Mouse (Mus musculus) stomach, embryonic 16.5 days (tissue): Measurements from ENCODE around the gene Acod1. TPM values are rescaled to one million over a fixed set of nuclear protein-coding genes. Genes with fewer than 3 reads are reported as not detected.

Experiments used
- ATAC-seq: fragments of 200-750 bp; cut with Nextera tagmentation; 2 replicates; pipeline ENCODE4 v1.8.0; 2017; ENCODE audit warnings: moderate number of reproducible peaks, moderate TSS enrichment; ENCODE audit not compliant: insufficient read depth, low FRiP score
- H3K27ac ChIP-seq: fragments of 300-500 bp; sonication (generic); 2 replicates; pipeline ENCODE4 v1.5.1; 2014; ENCODE audit warnings: low read length
- H3K27me3 ChIP-seq: fragments of 300-500 bp; sonication (generic); 2 replicates; pipeline ENCODE4 v1.6.1; 2014; ENCODE audit warnings: low read length, control low read depth, mixed read lengths; ENCODE audit not compliant: control insufficient read depth, insufficient read depth
- H3K36me3 ChIP-seq: fragments of 300-500 bp; sonication (generic); 2 replicates; pipeline ENCODE4 v1.6.1; 2014; ENCODE audit warnings: low read length; ENCODE audit not compliant: control insufficient read depth, insufficient read depth
- H3K4me1 ChIP-seq: fragments of 300-500 bp; sonication (generic); 2 replicates; pipeline ENCODE4 v1.6.1; 2014; ENCODE audit warnings: low read length, control low read depth, mixed read lengths; ENCODE audit not compliant: control insufficient read depth, insufficient read depth
- H3K4me2 ChIP-seq: fragments of 300-500 bp; sonication (generic); 2 replicates; pipeline ENCODE4 v1.6.1; 2014; ENCODE audit warnings: low read depth, low read length, mixed read lengths
- H3K4me3 ChIP-seq: fragments of 300-500 bp; sonication (generic); replicated peaks from 2 replicates; pipeline ENCODE4 v1.5.1; 2014; ENCODE audit warnings: mild to moderate bottlenecking, low read length
- H3K9ac ChIP-seq: fragments of 300-500 bp; sonication (generic); 2 replicates; pipeline ENCODE4 v1.6.1; 2014; ENCODE audit warnings: low read length
- H3K9me3 ChIP-seq: fragments of 300-500 bp; sonication (generic); replicated peaks from 2 replicates; pipeline ENCODE4 v1.6.1; 2016; ENCODE audit warnings: low read length, control low read depth; ENCODE audit not compliant: control insufficient read depth
- WGBS: fragments of 180-500 bp; shearing (Covaris S2); extraction: QIAGEN DNeasy Blood & Tissue Kit; methylation state at CpG from one replicate; pipeline ENCODE4 v1.1.7; 2014; 5-methylcytosine and 5-hydroxymethylcytosine counted together
- polyA plus RNA-seq: library from polyadenylated mRNA; unstranded; fragments of >200 nt; fragmentation: Nextera tagmentation; extraction: Ambion mirVana; gene quantifications from 2 replicates; pipeline ENCODE4 v1.2.1, GENCODE M21; 2015

Acod1 gene
- polyA plus RNA-seq, 1 experiment from 2014 or later: 0.08 TPM

GRCm38 (mm10) chr14:103069465-103069863 lies 22.7 kb downstream of the Acod1 start:
- Histone ChIP-seq H3K27me3 (no peaks in the 10 kb centered on the region), H3K4me2 (peak overlapping the region; percentile 98), H3K9ac (peak overlapping the region; percentile 92), H3K36me3 (peaks cover 6% of the 10 kb centered on the region; the same call in 1 of the 2 replicates), H3K4me3 (peak overlapping the region; percentile 79), H3K4me1 (0 out of 2 replicates have a peak, but pooled peaks cover 4% of the 10 kb centered on the region), H3K27ac (peak overlapping the region; percentile 94), H3K9me3 (no peaks in the 10 kb centered on the region)
- 14% methylated on average over 12 of the region's 12 CpGs for WGBS
- ATAC-seq: no peak

DNA sequence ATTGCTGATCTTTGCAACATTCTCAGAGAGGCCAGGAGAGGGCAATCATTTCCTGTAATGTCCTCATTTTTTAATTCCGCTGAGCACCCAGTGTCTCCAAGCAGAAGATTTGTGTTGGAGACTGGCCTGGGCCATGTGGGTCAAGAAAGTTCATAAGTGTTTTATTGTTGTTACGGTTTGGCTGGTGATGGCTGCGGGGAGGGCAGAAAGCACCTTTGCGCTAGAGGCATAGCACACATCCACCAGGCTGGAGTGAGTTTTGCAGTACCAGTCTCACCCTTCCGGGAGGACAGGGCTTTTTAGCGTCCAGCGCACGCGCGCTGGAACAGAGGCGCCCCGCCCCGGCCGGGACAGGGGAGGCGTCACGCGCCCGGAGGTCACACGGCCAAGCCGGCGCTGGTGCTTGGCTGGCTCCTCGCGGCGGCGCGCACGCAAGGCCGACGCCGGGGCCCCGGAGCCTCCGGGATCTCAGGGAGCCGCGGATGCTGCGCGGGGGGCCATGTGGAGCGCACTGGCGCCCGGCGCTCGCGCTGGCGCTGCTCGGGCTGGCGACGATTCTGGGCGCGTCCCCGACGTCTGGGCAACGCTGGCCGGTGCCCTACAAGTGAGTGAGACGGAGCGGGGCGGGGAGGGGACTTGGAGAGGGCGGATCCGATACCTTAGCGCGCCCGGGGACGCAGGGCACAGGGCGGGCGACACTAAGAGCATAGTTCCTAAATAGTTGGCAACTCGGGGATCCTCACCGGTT lies 23.3 kb downstream of the Acod1 start, which contains the start of gene Cln5:
Gene Cln5, plus strand, starts transcription at position 353 of the 748 bp plus-strand sequence.
- Histone ChIP-seq H3K4me3 (peak within 1 kb of the TSS; percentile 79), H3K4me2 (peak within 1 kb of the TSS; percentile 98), H3K36me3 (peaks cover 9% of the 10 kb centered on the region; the same call in 1 of the 2 replicates), H3K9ac (peak within 1 kb of the TSS; percentile 92), H3K27ac (peak within 1 kb of the TSS; percentile 94), H3K27me3 (no peaks in the 10 kb centered on the region), H3K9me3 (no peaks in the 10 kb centered on the region), H3K4me1 (0 out of 2 replicates have a peak, but pooled peaks cover 4% of the 10 kb centered on the region)
- WGBS: under 1% methylated on average over 65 of the region's 65 CpGs
- ATAC-seq: peak; percentile 98

GRCm38 (mm10) chr14:103070790-103071189 lies 24.0 kb downstream of the Acod1 start:
- H3K4me3 ChIP-seq: peak overlapping the region; percentile 79
- no peaks in the 10 kb centered on the region for H3K27me3 ChIP-seq
- peak overlapping the region; percentile 98 for H3K4me2 ChIP-seq
- no peak for ATAC-seq
- 2% methylated on average over 10 of the region's 10 CpGs for WGBS
- 0 out of 2 replicates have a peak, but pooled peaks cover 4% of the 10 kb centered on the region for H3K4me1 ChIP-seq
- H3K9ac ChIP-seq: peak overlapping the region; percentile 92
- peaks cover 9% of the 10 kb centered on the region; the same call in 1 of the 2 replicates for H3K36me3 ChIP-seq
- no peaks in the 10 kb centered on the region for H3K9me3 ChIP-seq
- peak overlapping the region; percentile 93 for H3K27ac ChIP-seq

- Histone ChIP-seq H3K27ac (no peak overlapping the region), H3K36me3 (peaks cover 9% of the 10 kb centered on the region; the same call in 1 of the 2 replicates), H3K4me3 (no peak overlapping the region), H3K27me3 (no peaks in the 10 kb centered on the region), H3K9ac (no peak overlapping the region), H3K4me2 (no peak overlapping the region), H3K4me1 (0 out of 2 replicates have a peak, but pooled peaks cover 4% of the 10 kb centered on the region), H3K9me3 (no peaks in the 10 kb centered on the region)
- no peak for ATAC-seq
- 87% methylated on average over 12 of the region's 12 CpGs for WGBS
These were observed 24.7 kb downstream of the Acod1 start for GRCm38 (mm10) chr14:103071471-103071870.

DNA sequence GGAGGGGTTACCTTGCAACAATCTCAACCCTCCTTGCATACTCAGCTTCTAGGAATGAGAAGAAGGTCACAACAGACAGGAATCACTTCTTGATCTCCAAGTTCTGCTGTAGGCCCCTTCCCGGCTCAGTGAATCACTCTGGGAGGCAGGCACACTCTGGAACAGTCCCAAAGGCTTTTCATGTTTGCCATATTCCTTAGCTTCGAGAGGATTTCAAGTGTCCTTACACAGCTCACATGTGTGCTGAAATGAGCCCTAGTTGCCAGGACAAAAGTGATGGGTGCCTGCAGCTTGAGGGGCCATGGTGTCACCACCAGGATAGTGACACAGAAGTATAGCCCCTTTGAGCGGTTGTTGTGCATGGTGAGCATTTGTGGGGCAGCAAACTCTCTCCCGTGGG lies 26.0 kb downstream of the Acod1 start:
- 0 out of 2 replicates have a peak, but pooled peaks cover 4% of the 10 kb centered on the region for H3K4me1 ChIP-seq
- 89% methylated on average over 4 of the region's 4 CpGs for WGBS
- no peak overlapping the region for H3K9ac ChIP-seq
- no peak overlapping the region for H3K27ac ChIP-seq
- no peak for ATAC-seq
- no peaks in the 10 kb centered on the region for H3K27me3 ChIP-seq
- H3K4me3 ChIP-seq: no peak overlapping the region
- H3K36me3 ChIP-seq: peaks cover 9% of the 10 kb centered on the region; the same call in 1 of the 2 replicates
- H3K4me2 ChIP-seq: no peak overlapping the region
- H3K9me3 ChIP-seq: no peaks in the 10 kb centered on the region

- H3K4me3 ChIP-seq: no peak overlapping the region
- H3K9me3 ChIP-seq: no peaks in the 10 kb centered on the region
- 96% methylated on average over 8 of the region's 8 CpGs for WGBS
- H3K27ac ChIP-seq: no peak overlapping the region
- no peak for ATAC-seq
- H3K9ac ChIP-seq: no peak overlapping the region
- no peak overlapping the region for H3K4me2 ChIP-seq
- H3K36me3 ChIP-seq: peaks cover 9% of the 10 kb centered on the region; the same call in 1 of the 2 replicates
- H3K27me3 ChIP-seq: no peaks in the 10 kb centered on the region
- H3K4me1 ChIP-seq: 0 out of 2 replicates have a peak, but pooled peaks cover 4% of the 10 kb centered on the region
These were observed 27.0 kb downstream of the Acod1 start for GRCm38 (mm10) chr14:103073825-103074224.

DNA sequence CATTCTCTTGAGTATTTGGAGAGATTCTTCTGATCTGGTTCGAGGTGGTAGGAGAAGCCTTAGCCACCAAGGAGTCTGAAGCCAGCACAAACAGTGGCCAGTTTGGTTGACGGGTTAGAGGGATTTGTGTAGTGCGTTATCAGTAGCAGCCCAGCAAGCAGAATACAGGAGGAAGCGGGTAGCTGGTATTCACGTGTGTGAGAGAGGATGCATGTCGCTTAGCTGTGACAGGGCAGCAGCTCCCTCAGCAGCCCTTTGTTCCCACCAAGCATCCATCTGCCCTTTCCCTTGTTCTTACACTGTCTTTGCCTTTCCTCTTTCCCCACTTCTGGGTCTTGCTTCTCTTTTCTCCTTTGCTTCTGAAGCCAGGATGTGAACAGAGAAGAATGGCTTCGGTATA lies 28.4 kb downstream of the Acod1 start:
- WGBS: 82% methylated on average over 7 of the region's 7 CpGs
- Histone ChIP-seq H3K27me3 (no peaks in the 10 kb centered on the region), H3K4me3 (no peak overlapping the region), H3K9me3 (no peaks in the 10 kb centered on the region), H3K36me3 (peaks cover 9% of the 10 kb centered on the region; the same call in 1 of the 2 replicates), H3K9ac (no peak overlapping the region), H3K27ac (no peak overlapping the region), H3K4me1 (no peaks in the 10 kb centered on the region), H3K4me2 (no peak overlapping the region)
- no peak for ATAC-seq

GRCm38 (mm10) chr14:103077272-103078005 lies 30.7 kb downstream of the Acod1 start:
- Histone ChIP-seq H3K27ac (no peak overlapping the region), H3K36me3 (peaks cover 4% of the 10 kb centered on the region; the same call in 1 of the 2 replicates), H3K4me3 (no peak overlapping the region), H3K9me3 (no peaks in the 10 kb centered on the region), H3K4me1 (no peaks in the 10 kb centered on the region), H3K4me2 (no peak overlapping the region), H3K27me3 (no peaks in the 10 kb centered on the region), H3K9ac (no peak overlapping the region)
- no peak for ATAC-seq
- WGBS: 87% methylated on average over 9 of the region's 9 CpGs
